Mouse (Mus musculus) forebrain, postnatal 0 days (tissue): ENCODE data around the gene Scg2. TPM values are rescaled to one million over a fixed set of nuclear protein-coding genes. Genes with fewer than 3 reads are reported as not detected.
A peak's percentile ranks its signal among the peaks of the same experiment; 100 is the strongest.

Experiments used
- ATAC-seq: fragments of 200-750 bp; cut with Nextera tagmentation; 2 replicates; pipeline ENCODE4 v1.8.0; 2017; ENCODE audit warnings: mild to moderate bottlenecking, moderate library complexity
- DNase-seq: peaks from one replicate; pipeline ENCODE4 v3.0.0-alpha.2; 2015
- H3K27ac ChIP-seq: fragments of 300-500 bp; sonication (generic); 2 replicates; pipeline ENCODE4 v1.5.1; 2014; ENCODE audit warnings: low read depth, mild to moderate bottlenecking, antibody characterized with exemption, low read length, moderate library complexity, mixed read lengths
- H3K27me3 ChIP-seq: fragments of 300-500 bp; sonication (generic); 2 replicates; pipeline ENCODE4 v1.6.1; 2014; ENCODE audit warnings: mild to moderate bottlenecking, low read length, mixed read lengths; ENCODE audit not compliant: insufficient read depth
- H3K36me3 ChIP-seq: fragments of 300-500 bp; sonication (generic); 2 replicates; pipeline ENCODE4 v1.6.1; 2014; ENCODE audit warnings: mild to moderate bottlenecking, moderate library complexity; ENCODE audit not compliant: insufficient read depth
- H3K4me1 ChIP-seq: fragments of 300-500 bp; sonication (generic); 2 replicates; pipeline ENCODE4 v1.6.1; 2014; ENCODE audit warnings: antibody characterized with exemption; ENCODE audit not compliant: insufficient read depth
- H3K4me2 ChIP-seq: fragments of 300-500 bp; sonication (generic); 2 replicates; pipeline ENCODE4 v1.6.1; 2014; ENCODE audit warnings: low read depth, mild to moderate bottlenecking, moderate library complexity
- H3K4me3 ChIP-seq: fragments of 300-500 bp; sonication (generic); 2 replicates; pipeline ENCODE4 v1.5.1; 2014; ENCODE audit warnings: low read depth, low read length, mixed read lengths
- H3K9ac ChIP-seq: fragments of 300-500 bp; sonication (generic); 2 replicates; pipeline ENCODE4 v1.6.1; 2014; ENCODE audit warnings: mild to moderate bottlenecking
- H3K9me3 ChIP-seq: fragments of 300-500 bp; sonication (generic); 2 replicates; pipeline ENCODE4 v1.6.1; 2016; ENCODE audit warnings: low read length
- CTCF ChIP-seq: sonication (generic); IDR thresholded peaks from 2 replicates; pipeline ENCODE4 v1.5.1; 2016; ENCODE audit warnings: antibody characterized with exemption, control low read depth, low read depth
- WGBS: fragments of 180-500 bp; shearing (Covaris S2); extraction: QIAGEN DNeasy Blood & Tissue Kit; methylation state at CpG from one replicate; pipeline ENCODE4 v1.1.7; 2014; 5-methylcytosine and 5-hydroxymethylcytosine counted together
- polyA plus RNA-seq: library from polyadenylated mRNA; unstranded; fragments of >200 nt; fragmentation: Nextera tagmentation; extraction: Ambion mirVana; gene quantifications from 2 replicates; pipeline ENCODE4 v1.2.1, GENCODE M21; 2015
- total RNA-seq: library from RNA; depleted of rRNA; stranded (reverse); fragments of >200 nt; gene quantifications from 2 replicates; pipeline ENCODE4 v1.2.3, GENCODE M21; 2014

Gene Scg2
- total and polyA plus RNA-seq, 2 experiments from 2014 or later = 177 to 185 TPM

DNA sequence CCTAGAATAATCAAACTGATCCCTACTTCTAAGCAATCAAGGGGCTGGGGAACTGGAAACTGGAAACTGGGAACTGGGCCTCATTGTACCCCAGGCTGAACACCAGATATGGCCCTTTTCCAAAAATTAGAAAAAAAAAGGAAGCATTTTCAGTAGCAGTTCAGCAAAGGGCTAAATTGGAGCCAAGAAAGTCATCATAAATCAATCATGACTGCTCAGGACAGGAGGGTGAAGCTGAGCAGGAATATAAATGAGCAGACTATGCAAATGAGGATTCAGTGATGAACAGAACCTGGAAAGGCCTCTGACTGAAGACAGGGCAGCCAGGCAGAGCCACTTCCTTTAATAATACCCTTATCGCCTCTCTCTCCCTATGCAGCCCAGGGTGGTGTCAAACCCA lies 12.4 kb upstream of the Scg2 start:
- DNase-seq = no peak
- no peak for TF ChIP-seq CTCF

DNA sequence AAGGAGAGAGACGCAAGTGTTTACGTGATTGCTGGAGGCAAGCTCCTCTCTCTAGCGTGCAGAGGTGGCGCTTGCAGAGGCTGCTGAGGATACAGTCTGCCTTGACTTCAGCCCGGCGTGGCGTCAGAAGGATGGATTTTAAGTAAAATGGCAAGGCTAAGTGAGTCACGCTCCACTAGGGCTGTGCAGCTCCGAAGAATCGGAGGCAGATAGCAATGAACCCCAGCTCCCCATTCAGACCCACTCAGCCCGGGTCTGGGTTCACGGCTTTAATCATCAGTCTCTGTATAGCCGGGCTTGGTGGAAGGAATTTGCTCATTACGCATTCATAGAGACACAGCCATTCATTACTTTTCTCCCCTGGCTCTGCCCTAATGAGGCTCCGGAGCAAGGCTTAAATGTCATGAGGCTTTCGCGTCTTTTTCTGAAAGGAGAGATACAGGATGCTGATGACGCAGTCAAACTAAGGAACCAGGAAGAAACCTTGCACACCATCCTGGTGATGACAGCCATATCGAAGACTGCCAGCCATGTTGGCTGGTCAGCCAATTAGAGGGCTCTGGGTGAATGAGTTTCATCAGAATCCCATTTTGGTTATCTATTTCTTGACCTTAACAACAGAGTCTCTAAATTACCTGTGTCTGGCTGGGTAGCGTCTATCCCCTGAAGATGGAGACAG lies 10.6 kb upstream of the Scg2 start:
- H3K27ac ChIP-seq = no peak overlapping the region
- H3K27me3 ChIP-seq = no peaks in the 10 kb centered on the region
- TF ChIP-seq CTCF = no peak
- ATAC-seq (peak; percentile 85), DNase-seq (peak; percentile 63)
- H3K36me3 ChIP-seq = no peaks in the 10 kb centered on the region
- peak overlapping the region; percentile 56 for H3K9ac ChIP-seq
- no peaks in the 10 kb centered on the region for H3K9me3 ChIP-seq
- 3% methylated on average over 20 of the region's 20 CpGs for WGBS
- H3K4me1 ChIP-seq = no peaks in the 10 kb centered on the region; the same call in 1 of the 2 replicates
- H3K4me3 ChIP-seq = peak overlapping the region; percentile 41
- peak overlapping the region; percentile 72 for H3K4me2 ChIP-seq

More for the DNA sequence above, 12.4 kb upstream of the Scg2 start:
- H3K27ac ChIP-seq = no peak overlapping the region
- H3K36me3 ChIP-seq = no peaks in the 10 kb centered on the region
- H3K9ac ChIP-seq = no peak overlapping the region
- no peak overlapping the region for H3K4me2 ChIP-seq
- H3K4me1 ChIP-seq = no peaks in the 10 kb centered on the region; the same call in 1 of the 2 replicates
- H3K9me3 ChIP-seq = no peaks in the 10 kb centered on the region
- no peak for ATAC-seq
- H3K27me3 ChIP-seq = no peaks in the 10 kb centered on the region
- H3K4me3 ChIP-seq = no peak overlapping the region
- WGBS = 33% methylated on average over 1 of the region's 1 CpGs

DNA sequence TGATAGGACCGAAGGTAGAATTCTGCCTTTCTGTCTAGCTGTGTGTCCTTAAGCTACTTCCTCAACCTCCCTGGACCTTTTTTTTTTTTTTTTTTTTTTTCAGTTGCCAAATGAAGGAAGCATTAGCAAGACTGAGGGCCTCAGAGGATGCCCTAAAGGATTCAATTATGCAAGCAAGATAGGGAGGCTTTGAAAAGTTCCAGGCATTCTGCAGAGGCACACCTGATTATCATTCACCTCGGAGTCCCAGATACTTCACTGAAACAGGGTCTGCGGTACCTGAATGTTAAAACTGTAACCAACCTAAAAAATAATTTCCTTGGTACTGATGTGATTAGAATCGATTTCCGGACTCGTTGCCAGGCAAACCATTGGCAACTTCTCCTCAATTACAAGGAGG lies 10.0 kb upstream of the Scg2 start:
- DNase-seq (no peak), ATAC-seq (0 out of 2 replicates have a peak, but pooled peaks have one; percentile 2)
- WGBS = 7% methylated on average over 6 of the region's 6 CpGs
- Histone ChIP-seq H3K4me1 (no peaks in the 10 kb centered on the region; the same call in 1 of the 2 replicates), H3K36me3 (no peaks in the 10 kb centered on the region), H3K27ac (no peak overlapping the region), H3K9me3 (no peaks in the 10 kb centered on the region), H3K27me3 (no peaks in the 10 kb centered on the region), H3K9ac (peak overlapping the region; percentile 56), H3K4me2 (peak overlapping the region; percentile 72), H3K4me3 (peak overlapping the region; percentile 41)
- TF ChIP-seq CTCF = no peak

DNA sequence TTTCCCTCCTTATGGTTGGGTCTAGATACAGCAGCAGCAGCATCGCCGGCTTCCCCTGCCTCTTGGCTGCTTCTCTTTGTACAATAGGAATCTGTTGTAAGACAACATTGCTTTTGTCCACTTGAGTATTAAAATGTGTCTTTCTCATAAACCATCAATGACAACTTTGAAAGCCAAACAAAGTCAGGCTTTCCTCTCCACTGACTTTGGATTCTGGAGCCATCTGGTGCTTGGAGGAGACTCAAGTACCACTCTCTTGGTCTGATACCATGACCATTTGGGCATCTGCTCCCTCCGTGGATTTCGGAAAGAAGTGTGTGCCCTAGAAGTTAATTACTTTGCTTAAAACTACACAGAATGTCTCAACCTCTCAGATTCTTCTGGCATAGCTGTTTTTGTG lies 5.7 kb upstream of the Scg2 start:
- Histone ChIP-seq H3K9ac (no peak overlapping the region), H3K27me3 (no peaks in the 10 kb centered on the region), H3K36me3 (no peaks in the 10 kb centered on the region), H3K4me2 (no peak overlapping the region), H3K4me3 (no peak overlapping the region), H3K27ac (no peak overlapping the region), H3K9me3 (no peaks in the 10 kb centered on the region), H3K4me1 (no peaks in the 10 kb centered on the region)
- DNase-seq (no peak), ATAC-seq (no peak)
- 56% methylated on average over 4 of the region's 4 CpGs for WGBS
- no peak for TF ChIP-seq CTCF

DNA sequence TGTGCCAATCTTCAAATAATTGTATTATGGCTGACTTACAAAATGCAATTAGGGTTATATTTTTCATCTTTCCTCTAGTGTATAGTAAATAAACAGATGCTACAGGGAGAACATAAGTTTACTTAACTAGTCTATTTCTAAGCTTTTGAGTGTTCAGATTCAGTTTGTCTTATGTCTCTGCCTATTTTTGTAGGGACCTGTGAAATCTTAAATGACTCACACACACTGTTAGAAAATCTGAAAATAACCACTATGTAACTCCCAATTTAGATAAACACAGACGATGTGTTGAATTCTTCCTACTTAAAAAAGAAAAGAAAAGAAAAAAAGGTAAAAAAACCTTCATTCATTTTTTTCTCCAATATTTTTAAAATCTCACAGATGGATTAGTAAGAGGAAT lies 2.2 kb downstream of the Scg2 start:
- Histone ChIP-seq H3K27me3 (no peaks in the 10 kb centered on the region), H3K9me3 (no peaks in the 10 kb centered on the region), H3K27ac (no peak overlapping the region), H3K36me3 (no peaks in the 10 kb centered on the region; the same call in 1 of the 2 replicates), H3K9ac (no peak overlapping the region), H3K4me1 (no peaks in the 10 kb centered on the region), H3K4me3 (no peak overlapping the region), H3K4me2 (no peak overlapping the region)
- no peak for ATAC-seq
- DNase-seq = no peak
- WGBS = 59% methylated on average over 1 of the region's 1 CpGs
- TF ChIP-seq CTCF = no peak

DNA sequence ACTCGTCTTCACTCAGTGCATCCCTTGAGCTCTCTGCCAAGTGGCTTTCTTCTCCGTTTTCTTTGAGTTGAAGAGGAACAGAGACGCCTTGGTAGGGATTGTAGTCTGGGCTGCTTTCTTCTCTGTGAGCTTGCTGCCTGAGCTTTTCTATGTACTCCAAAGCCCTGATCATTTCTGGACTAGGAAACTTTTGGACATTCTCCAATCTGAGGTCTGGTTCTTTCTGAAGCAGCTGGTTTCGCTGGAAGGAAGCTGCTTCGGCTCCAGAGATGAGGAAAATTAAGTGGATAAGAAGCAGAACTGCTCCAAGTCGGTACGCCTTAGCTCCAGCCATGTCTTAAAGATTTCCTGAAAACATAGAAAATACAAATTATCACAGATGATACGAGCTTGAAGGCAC lies 3.2 kb downstream of the Scg2 start:
- H3K36me3 ChIP-seq = no peaks in the 10 kb centered on the region; the same call in 1 of the 2 replicates
- no peak for DNase-seq

DNA sequence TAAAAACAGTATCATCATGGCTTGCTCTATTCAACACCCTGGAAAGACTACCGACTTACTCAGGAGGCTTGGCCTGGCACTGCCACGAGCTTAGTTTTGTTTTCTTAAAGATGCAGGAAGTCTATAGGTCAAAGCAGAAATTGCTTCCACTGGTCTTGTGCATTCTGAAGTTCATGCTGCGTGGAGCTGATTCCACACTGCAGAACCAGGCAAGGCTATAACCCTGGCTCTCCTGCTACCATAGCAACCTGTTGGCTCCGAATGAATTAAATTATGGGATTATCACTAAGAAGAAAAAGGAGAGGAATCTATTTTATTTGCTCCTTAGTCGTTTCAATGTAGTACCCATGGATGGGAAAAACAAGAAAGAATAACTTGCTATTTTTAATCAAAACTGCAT lies 10.9 kb downstream of the Scg2 start:
- Histone ChIP-seq H3K9ac (no peak overlapping the region), H3K27me3 (no peaks in the 10 kb centered on the region), H3K4me3 (no peak overlapping the region), H3K9me3 (no peaks in the 10 kb centered on the region), H3K4me1 (no peaks in the 10 kb centered on the region), H3K27ac (no peak overlapping the region), H3K4me2 (no peak overlapping the region), H3K36me3 (no peaks in the 10 kb centered on the region)
- DNase-seq = no peak
- ATAC-seq = no peak
- WGBS = 35% methylated on average over 5 of the region's 5 CpGs
- TF ChIP-seq CTCF = no peak

More for the DNA sequence above, 3.2 kb downstream of the Scg2 start:
- Histone ChIP-seq H3K9me3 (no peaks in the 10 kb centered on the region), H3K27ac (no peak overlapping the region), H3K9ac (no peak overlapping the region), H3K4me2 (no peak overlapping the region), H3K27me3 (no peaks in the 10 kb centered on the region), H3K4me1 (no peaks in the 10 kb centered on the region), H3K4me3 (no peak overlapping the region)
- no peak for ATAC-seq
- WGBS = 68% methylated on average over 8 of the region's 8 CpGs
- TF ChIP-seq CTCF = no peak
